Mouse (Mus musculus) thymus, postnatal 36 days (tissue): ENCODE results near the gene Osr1.

Experiments used
- DNase-seq, 2 experiments: peaks; one replicate each; pipeline ENCODE4 v3.0.0; 2022; ENCODE audit warnings: mixed read lengths in 2 of 2

The Osr1 gene

GRCm38 (mm10) chr12:9587732-9588131 lies 17.8 kb downstream of the Osr1 start:
- DNase-seq, result no peak

- DNase-seq, result no peak
Measured at GRCm38 (mm10) chr12:9589561-9590134, 19.7 kb downstream of the Osr1 start.

- no peak for DNase-seq
Measured at GRCm38 (mm10) chr12:9591141-9591540, 21.2 kb downstream of the Osr1 start.

GRCm38 (mm10) chr12:9598219-9598618 lies 28.3 kb downstream of the Osr1 start:
- no peak for DNase-seq
